Mouse (Mus musculus): ENCODE measurements at regions not wholly inside any gene's neighbourhood (a gene's known extent, or its start where the extent isn't known, plus 50 kb on each side); places are given as distances from the start of the nearest gene placed in this dataset.

DNA sequence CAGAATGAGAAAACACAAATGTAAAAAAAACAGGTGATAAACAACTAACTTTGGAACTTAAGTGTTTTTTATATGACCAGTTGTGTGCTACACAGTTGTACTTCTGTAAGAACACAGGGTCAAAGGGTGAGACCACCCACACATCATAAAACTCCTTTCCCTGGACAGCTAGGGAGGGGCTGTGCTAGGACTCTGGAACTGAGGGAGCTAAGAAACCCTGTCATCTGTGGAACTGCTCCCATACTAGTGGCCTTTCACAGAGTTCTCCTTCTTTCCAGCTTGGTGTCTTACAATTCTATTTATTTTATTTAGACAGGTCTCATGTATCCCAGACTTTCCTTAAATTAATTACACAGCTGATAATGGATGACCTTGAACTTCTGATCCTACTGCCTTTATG lies 640.4 kb upstream of the Nrp1 start:
- Histone ChIP-seq H3K4me1 (ENCODE audit: control insufficient read depth in 1 of 2, insufficient read depth in 2 of 2, low read length in 2 of 2) (no peaks in the 10 kb centered on the region), H3K9ac (ENCODE audit: control insufficient read depth, low read depth, low read length, poor library complexity, severe bottlenecking) (no peak overlapping the region), H3K79me2 (ENCODE audit: control insufficient read depth, insufficient read depth, low read length, poor library complexity) (no peaks in the 10 kb centered on the region), H3K4me3 (ENCODE audit: control insufficient read depth in 1 of 2, insufficient read depth in 1 of 2, low read depth in 2 of 2, low read length in 2 of 2) (no peak overlapping the region), H3K27ac (ENCODE audit: control insufficient read depth, low read depth, low read length) (no peak overlapping the region), H3K9me3 (replicated peaks; ENCODE audit: insufficient read depth, low read length) (no peaks in the 10 kb centered on the region), H3K36me3 (ENCODE audit: control insufficient read depth in 1 of 2, insufficient read depth in 2 of 2, low read length in 2 of 2) (no peaks in the 10 kb centered on the region), H3K27me3 (ENCODE audit: control insufficient read depth in 1 of 2, insufficient read depth in 2 of 2, low read length in 2 of 2) (no peaks in the 10 kb centered on the region)
- DNase-seq (ENCODE audit: low read depth, low spot score): no peak
- TF ChIP-seq CTCF (IDR thresholded peaks at IDR 0.05 in 2 of 3, conservative IDR thresholded peaks at IDR 0.05 in 1 of 3; ENCODE audit: control insufficient read depth in 1 of 3, insufficient read depth in 1 of 3, low read depth in 2 of 3, low read length in 3 of 3, poor library complexity in 1 of 3, severe bottlenecking in 1 of 3): no peak
- TF ChIP-seq USF2 (IDR thresholded peaks at IDR 0.05; ENCODE audit: borderline replicate concordance in 1 of 2, insufficient read depth in 1 of 2, low read depth in 1 of 2, low read length in 2 of 2): no peak

DNA sequence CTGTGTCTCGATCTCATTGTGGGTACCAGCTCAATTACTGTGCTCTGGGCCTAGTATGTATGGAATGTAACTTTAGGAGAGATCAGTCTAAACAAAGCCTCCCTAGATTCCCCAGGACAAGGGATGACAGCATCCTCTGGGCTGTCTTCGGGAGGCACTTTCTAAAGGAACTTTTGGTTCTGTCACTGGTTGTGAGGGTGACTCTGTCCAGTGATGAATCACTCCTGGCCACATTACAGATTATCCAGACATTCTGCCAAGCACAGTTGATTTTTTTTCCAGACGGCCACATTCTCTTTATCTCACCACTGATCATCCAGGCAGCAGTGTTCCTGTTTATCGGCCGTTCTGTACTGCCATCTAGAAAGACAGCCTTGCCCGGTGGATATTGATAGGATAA lies 638.5 kb upstream of the Nrp1 start:
- no peaks in the 10 kb centered on the region for H3K27me3 ChIP-seq (ENCODE audit: control insufficient read depth in 1 of 2, insufficient read depth in 2 of 2, low read length in 2 of 2)

DNA sequence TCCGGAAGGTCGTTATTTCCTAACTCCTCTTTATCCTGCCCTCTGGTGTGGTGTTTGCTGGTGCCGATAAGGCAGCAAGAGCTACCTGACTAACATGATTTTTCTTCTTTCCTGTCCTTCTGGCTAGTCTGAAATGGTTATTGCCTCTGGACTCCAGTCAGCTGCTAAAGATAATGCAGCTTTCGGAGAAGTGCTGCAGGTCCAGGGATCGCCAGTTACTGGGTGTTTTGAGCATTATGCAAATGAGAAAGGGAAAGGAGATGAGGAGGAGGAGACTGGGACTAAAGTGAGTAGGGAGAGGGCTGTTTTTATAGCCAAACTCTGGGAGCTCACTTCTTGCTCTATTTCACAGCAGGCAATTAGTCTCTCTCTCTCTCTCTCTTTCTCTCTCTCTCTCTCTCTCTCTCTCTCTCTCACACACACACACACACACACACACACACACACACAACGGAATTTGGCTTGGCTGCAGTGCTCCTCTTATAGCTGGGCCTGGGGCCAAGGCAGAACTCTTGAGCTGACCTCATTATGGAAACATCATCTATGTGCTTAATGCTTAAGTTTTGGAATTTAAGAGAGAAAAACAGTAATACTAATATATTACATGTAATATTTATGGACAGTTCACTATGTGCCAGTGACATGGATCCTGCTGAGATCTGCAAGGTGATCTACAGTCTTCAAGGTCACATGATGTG lies 637.7 kb upstream of the Nrp1 start:
- Histone ChIP-seq H3K4me1 (ENCODE audit: control insufficient read depth in 1 of 2, insufficient read depth in 2 of 2, low read length in 2 of 2) (no peaks in the 10 kb centered on the region), H3K27me3 (ENCODE audit: control insufficient read depth in 1 of 2, insufficient read depth in 2 of 2, low read length in 2 of 2) (no peaks in the 10 kb centered on the region)
- TF ChIP-seq JUND (IDR thresholded peaks at IDR 0.05; ENCODE audit: low read depth, low read length) (no peak), MXI1 (IDR thresholded peaks at IDR 0.05; ENCODE audit: low read depth, low read length) (no peak), ZC3H11A (IDR thresholded peaks at IDR 0.05; ENCODE audit: low read depth, low read length) (no peak), POLR2AphosphoS5 (IDR thresholded peaks at IDR 0.05; ENCODE audit: borderline replicate concordance, low read depth, low read length) (no peak), ZNF384 (IDR thresholded peaks at IDR 0.05; ENCODE audit: low read depth, low read length) (no peak), TBP (IDR thresholded peaks at IDR 0.05; ENCODE audit: low read depth, low read length) (no peak), GABPA (IDR thresholded peaks at IDR 0.05; ENCODE audit: low read depth, low read length) (no peak), ZMIZ1 (IDR thresholded peaks at IDR 0.05; ENCODE audit: low read depth, low read length) (no peak), ZKSCAN1 (IDR thresholded peaks at IDR 0.05; ENCODE audit: low read depth, low read length) (no peak), E2F4 (IDR thresholded peaks at IDR 0.05; ENCODE audit: borderline replicate concordance, low read depth, low read length) (no peak), ETS1 (IDR thresholded peaks at IDR 0.05; ENCODE audit: low read depth, low read length) (no peak), POLR2A (IDR thresholded peaks at IDR 0.05; ENCODE audit: control insufficient read depth in 1 of 2, insufficient read depth in 1 of 2, low read depth in 1 of 2, low read length in 2 of 2, poor library complexity in 1 of 2) (no peak), BHLHE40 (IDR thresholded peaks at IDR 0.05; ENCODE audit: borderline replicate concordance, low read depth, low read length) (no peak), SMC3 (IDR thresholded peaks at IDR 0.05; ENCODE audit: low read depth, low read length) (no peak)

More for the DNA sequence above, 638.5 kb upstream of the Nrp1 start:
- H3K27ac ChIP-seq (ENCODE audit: control insufficient read depth, low read depth, low read length): no peak overlapping the region
- H3K79me2 ChIP-seq (ENCODE audit: control insufficient read depth, insufficient read depth, low read length, poor library complexity): no peaks in the 10 kb centered on the region
- H3K4me1 ChIP-seq (ENCODE audit: control insufficient read depth in 1 of 2, insufficient read depth in 2 of 2, low read length in 2 of 2): no peaks in the 10 kb centered on the region
- no peaks in the 10 kb centered on the region for H3K9me3 ChIP-seq (replicated peaks; ENCODE audit: insufficient read depth, low read length)
- H3K4me3 ChIP-seq (ENCODE audit: control insufficient read depth in 1 of 2, insufficient read depth in 1 of 2, low read depth in 2 of 2, low read length in 2 of 2): no peak overlapping the region
- no peaks in the 10 kb centered on the region for H3K36me3 ChIP-seq (ENCODE audit: control insufficient read depth in 1 of 2, insufficient read depth in 2 of 2, low read length in 2 of 2)
- H3K9ac ChIP-seq (ENCODE audit: control insufficient read depth, low read depth, low read length, poor library complexity, severe bottlenecking): no peak overlapping the region
- no peak for DNase-seq (ENCODE audit: low read depth, low spot score)
- TF ChIP-seq RCOR1 (IDR thresholded peaks at IDR 0.05; ENCODE audit: low read depth, low read length) (no peak), CHD2 (IDR thresholded peaks at IDR 0.05; ENCODE audit: low read length) (no peak), EP300 (IDR thresholded peaks at IDR 0.05; ENCODE audit: low read depth in 1 of 2, low read length in 2 of 2) (no peak), POLR2A (IDR thresholded peaks at IDR 0.05; ENCODE audit: control insufficient read depth in 1 of 2, insufficient read depth in 1 of 2, low read depth in 1 of 2, low read length in 2 of 2, poor library complexity in 1 of 2) (no peak), CTCF (IDR thresholded peaks at IDR 0.05 in 2 of 3, conservative IDR thresholded peaks at IDR 0.05 in 1 of 3; ENCODE audit: control insufficient read depth in 1 of 3, insufficient read depth in 1 of 3, low read depth in 2 of 3, low read length in 3 of 3, poor library complexity in 1 of 3, severe bottlenecking in 1 of 3) (no peak), JUND (IDR thresholded peaks at IDR 0.05; ENCODE audit: low read depth, low read length) (no peak), HCFC1 (IDR thresholded peaks at IDR 0.05; ENCODE audit: low read depth, low read length) (no peak), TBP (IDR thresholded peaks at IDR 0.05; ENCODE audit: low read depth, low read length) (no peak), E2F4 (IDR thresholded peaks at IDR 0.05; ENCODE audit: borderline replicate concordance, low read depth, low read length) (no peak), ETS1 (IDR thresholded peaks at IDR 0.05; ENCODE audit: low read depth, low read length) (no peak), ELF1 (IDR thresholded peaks at IDR 0.05; ENCODE audit: low read depth, low read length) (no peak), GATA1 (IDR thresholded peaks at IDR 0.05; ENCODE audit: low read depth, low read length) (no peak), ZNF384 (IDR thresholded peaks at IDR 0.05; ENCODE audit: low read depth, low read length) (no peak), MAX (IDR thresholded peaks at IDR 0.05; ENCODE audit: low read length) (no peak), RAD21 (IDR thresholded peaks at IDR 0.05; ENCODE audit: low read depth, low read length) (no peak), MYB (IDR thresholded peaks at IDR 0.05; ENCODE audit: low read depth, low read length) (no peak), TAL1 (IDR thresholded peaks at IDR 0.05; ENCODE audit: low read length) (no peak), ZC3H11A (IDR thresholded peaks at IDR 0.05; ENCODE audit: low read depth, low read length) (no peak), ZKSCAN1 (IDR thresholded peaks at IDR 0.05; ENCODE audit: low read depth, low read length) (no peak), POLR2AphosphoS5 (IDR thresholded peaks at IDR 0.05; ENCODE audit: borderline replicate concordance, low read depth, low read length) (no peak)

More for the DNA sequence above, 637.7 kb upstream of the Nrp1 start:
- no peak overlapping the region for H3K9ac ChIP-seq (ENCODE audit: control insufficient read depth, low read depth, low read length, poor library complexity, severe bottlenecking)
- DNase-seq (ENCODE audit: low read depth, low spot score): no peak
- no peak overlapping the region for H3K27ac ChIP-seq (ENCODE audit: control insufficient read depth, low read depth, low read length)
- no peaks in the 10 kb centered on the region for H3K79me2 ChIP-seq (ENCODE audit: control insufficient read depth, insufficient read depth, low read length, poor library complexity)
- H3K9me3 ChIP-seq (replicated peaks; ENCODE audit: insufficient read depth, low read length): no peaks in the 10 kb centered on the region
- H3K36me3 ChIP-seq (ENCODE audit: control insufficient read depth in 1 of 2, insufficient read depth in 2 of 2, low read length in 2 of 2): no peaks in the 10 kb centered on the region
- no peak overlapping the region for H3K4me3 ChIP-seq (ENCODE audit: control insufficient read depth in 1 of 2, insufficient read depth in 1 of 2, low read depth in 2 of 2, low read length in 2 of 2)
